21 mouse cellular contexts compared by ENCODE assay signal in genomic region chr12:107186361-107186760, GRCm38 (mm10).
A peak's percentile ranks its signal among the peaks of the same experiment; 100 is the strongest.
DNase-seq lines count a peak whose midpoint lies in the region; TF ChIP-seq lines count a peak whose summit lies in the region.
"Had no signal": no experiment of that assay in that cellular context is flagged by ENCODE, and none has a peak within 500 bp of the region (broad histone marks: within the 10 kb centered on the region; RNA-seq: fewer than 3 reads in every experiment).

No protein-coding gene starts in this region.

- H3K4me3 ChIP-seq in layer of hippocampus, adult 2 months, result no peak overlapping the region
- H3K4me3 ChIP-seq: embryonic facial prominence, embryonic 13.5 days; forebrain, embryonic 12.5 days; gastrocnemius, adult 2 months; heart, embryonic 10.5 days; hindbrain, embryonic 12.5 days had no signal

- DNase-seq in cerebellum, postnatal 14 days, result peak; percentile 16 to 32
- DNase-seq in cerebellum, adult 11 months, result no peak
- DNase-seq in layer of hippocampus, adult 2 months (ENCODE audit: low spot score in 2 of 2), result peak in 1 of 2 experiments; percentile 34
- DNase-seq in layer of hippocampus, adult 9-10 months (ENCODE audit: low spot score), result no peak
- peak; percentile 19 to 28 for DNase-seq in left cerebral cortex, postnatal 36 days (ENCODE audit: low spot score in 2 of 2)
- DNase-seq in left cerebral cortex, postnatal 4 days, result no peak
- DNase-seq in lung, postnatal 4 days, result no peak
- DNase-seq: adrenal gland, adult 8-10 months; adrenal gland, postnatal 36 days; B cell, adult 2 months; cerebellum, adult 11-12 months; cerebellum, adult 9-10 months; cerebellum, postnatal 36 days; gastrocnemius, adult 2 months; gastrocnemius, postnatal 25 days; heart, postnatal 10 days; heart, postnatal 4 days had no signal

- H3K27ac ChIP-seq in layer of hippocampus, adult 2 months, result peak overlapping the region; percentile 91
- H3K27ac ChIP-seq: embryonic facial prominence, embryonic 13.5 days; forebrain, embryonic 12.5 days; gastrocnemius, adult 2 months; heart, embryonic 10.5 days; hindbrain, embryonic 12.5 days had no signal

- intact Hi-C loops in left cerebral cortex, postnatal 36 days (cut with DNase I), result no loop called here
- intact Hi-C loops in left cerebral cortex, postnatal 4 days (cut with DNase I), result no loop called here

- TF ChIP-seq CTCF in layer of hippocampus, adult 2 months (conservative IDR thresholded peaks at IDR 0.05), result no peak

Comparison
In these comparisons a context has a peak if more than half of its experiments do, and no peak if none do; other contexts are left out.
1. DNase-seq: peak in cerebellum, postnatal 14 days (2 of 2) and left cerebral cortex, postnatal 36 days (2 of 2); none in cerebellum, adult 11 months (single experiment), layer of hippocampus, adult 9-10 months (single experiment), left cerebral cortex, postnatal 4 days (single experiment) and lung, postnatal 4 days (0 of 2).